Mouse (Mus musculus) adrenal gland, adult 8-10 months (tissue): ENCODE measurements around the gene Wwc2. TPM values are rescaled to one million over a fixed set of nuclear protein-coding genes. Genes with fewer than 3 reads are reported as not detected.

ENCODE experiments used
- DNase-seq: peaks from one replicate; pipeline ENCODE4 v3.0.0; 2022
- total RNA-seq, 4 experiments: library from RNA; stranded (reverse); gene quantifications; 2 replicates each; pipeline ENCODE4 v1.2.4; 2022

Gene Wwc2
- total RNA-seq, 4 experiments from 2014 or later, result 21.6 to 34.4 (median 28.8) TPM

- no peak for DNase-seq
Observed at GRCm38 (mm10) chr8:47786323-47786722, 204.4 kb downstream of the Wwc2 start.

GRCm38 (mm10) chr8:47784436-47784835, 206.3 kb downstream of the Wwc2 start:
- no peak for DNase-seq

GRCm38 (mm10) chr8:47783944-47784343, 206.8 kb downstream of the Wwc2 start:
- DNase-seq, result no peak

- no peak for DNase-seq
Observed at GRCm38 (mm10) chr8:47783544-47783943, 207.2 kb downstream of the Wwc2 start.

GRCm38 (mm10) chr8:47781881-47782280, 208.8 kb downstream of the Wwc2 start:
- DNase-seq, result no peak

- DNase-seq, result no peak
Observed at GRCm38 (mm10) chr8:47779589-47779988, 211.1 kb downstream of the Wwc2 start.

GRCm38 (mm10) chr8:47777415-47777814, 213.3 kb downstream of the Wwc2 start:
- no peak for DNase-seq

Other genes with a start within 250 kb of the Wwc2 start
- gene Cldn24, start 168.8 kb downstream of the Wwc2 start, total RNA-seq, result not detected
- 1 to 10 TPM; 1.2 to 2.3 (median 1.5) TPM for gene Cldn22, start 166.4 kb downstream of the Wwc2 start, total RNA-seq
- gene Dctd, start 108.2 kb upstream of the Wwc2 start, total RNA-seq, result 1 to 10 TPM; 2.7 to 3.4 (median 3.2) TPM